Mouse (Mus musculus) left cerebral cortex, adult 2 months (tissue): ENCODE results near the gene Gm8693. TPM values are rescaled to one million over a fixed set of nuclear protein-coding genes. Genes with fewer than 3 reads are reported as not detected.
"Not testable (repeated sequence)": the region's sequence is repeated elsewhere in the genome, so short reads cannot be mapped to it uniquely, and the experiment has no call there.

Experiments
- DNase-seq, 2 experiments: peaks; one replicate each; pipeline ENCODE4 v3.0.0; 2021 to 2022; ENCODE audit warnings: low spot score in 2 of 2, mixed read lengths in 1 of 2; ENCODE audit errors: extremely low spot score in 1 of 2
- H3K27ac ChIP-seq: fragments of 200-600 bp; 2 replicates; pipeline ENCODE4 v1.8.1; 2022
- H3K4me3 ChIP-seq: fragments of 200-600 bp; 2 replicates; pipeline ENCODE4 v1.8.1; 2022
- intact Hi-C: fragments of 180-260 bp; cut with DNase I; formaldehyde crosslinking; loops from one replicate; pipeline ENCODE4 v1.15.1; 2025
- long read RNA-seq, 2 experiments: library from polyadenylated mRNA; stranded (forward); transcript quantifications; one replicate each; pipeline ENCODE4 v2.0.0; 2021; ENCODE audit warnings: borderline mapping rate in 2 of 2
- total RNA-seq, 2 experiments: library from RNA; stranded (reverse); gene quantifications; 2 replicates each; pipeline ENCODE4 v1.2.3; 2021

Gm8693 gene
- not detected for total RNA-seq
- long read RNA-seq, experiment 1 = 0 reads
- long read RNA-seq, experiment 2 = 0 reads

- H3K27ac ChIP-seq, intact Hi-C loops, DNase-seq, H3K4me3 ChIP-seq: not testable (repeated sequence)
Observed at GRCm38 (mm10) chr7:22692217-22692616, at the start of gene Gm8693. Gene Gm8693, minus strand, starts transcription at chr7:22692317.

- intact Hi-C loops, DNase-seq, H3K27ac ChIP-seq, H3K4me3 ChIP-seq: not testable (repeated sequence)
Observed at GRCm38 (mm10) chr7:22719610-22720009, 27.5 kb upstream of the Gm8693 start, which contains the start of gene Gm4567. Gene Gm4567, minus strand, starts transcription at chr7:22719710.

- DNase-seq, H3K4me3 ChIP-seq, H3K27ac ChIP-seq, intact Hi-C loops: not testable (repeated sequence)
Observed at GRCm38 (mm10) chr7:22657718-22658117, 34.4 kb downstream of the Gm8693 start, which contains the start of gene Vmn1r155. Gene Vmn1r155, plus strand, starts transcription at chr7:22658018.

Other genes starting within 250 kb of the Gm8693 start
- gene Gm10665, start 228.2 kb downstream of the Gm8693 start, total RNA-seq = not detected
- not detected for gene Vmn1r151, start 192.6 kb downstream of the Gm8693 start, total RNA-seq
- gene Vmn1r152, start 169.3 kb downstream of the Gm8693 start, total RNA-seq = not detected
- not detected for gene Gm8677, start 157.4 kb downstream of the Gm8693 start, total RNA-seq
- gene Gm4201, start 127.0 kb downstream of the Gm8693 start, total RNA-seq = not detected
- gene Gm4565, start 104.2 kb downstream of the Gm8693 start, total RNA-seq = not detected
- gene Vmn1r155, start 34.3 kb downstream of the Gm8693 start, total RNA-seq = not detected
- gene Gm4567, start 27.4 kb upstream of the Gm8693 start, total RNA-seq = not detected
- not detected for gene Vmn1r157, start 69.4 kb upstream of the Gm8693 start, total RNA-seq
- not detected for gene Vmn1r158, start 98.5 kb upstream of the Gm8693 start, total RNA-seq
- not detected for gene Vmn1r159, start 151.3 kb upstream of the Gm8693 start, total RNA-seq
- not detected for gene Vmn1r160, start 178.9 kb upstream of the Gm8693 start, total RNA-seq